Mouse (Mus musculus) limb, embryonic 13.5 days (tissue): ENCODE data around the gene Lrrfip2. TPM values are rescaled to one million over a fixed set of nuclear protein-coding genes. Genes with fewer than 3 reads are reported as not detected.

ENCODE experiments used
- ATAC-seq: fragments of 200-750 bp; cut with Nextera tagmentation; 2 replicates; pipeline ENCODE4 v1.8.0; 2017; ENCODE audit warnings: low read depth, moderate number of reproducible peaks, moderate TSS enrichment; ENCODE audit not compliant: low FRiP score
- H3K27ac ChIP-seq: fragments of 300-500 bp; sonication (generic); 2 replicates; pipeline ENCODE4 v1.5.1; 2015; ENCODE audit warnings: inconsistent platforms, mild to moderate bottlenecking, moderate library complexity
- H3K27me3 ChIP-seq: fragments of 300-500 bp; sonication (generic); 2 replicates; pipeline ENCODE4 v1.6.1; 2015; ENCODE audit warnings: mild to moderate bottlenecking, inconsistent platforms
- H3K36me3 ChIP-seq: fragments of 300-500 bp; sonication (generic); 2 replicates; pipeline ENCODE4 v1.6.1; 2015; ENCODE audit warnings: inconsistent platforms, mild to moderate bottlenecking, moderate library complexity
- H3K4me1 ChIP-seq: fragments of 300-500 bp; sonication (generic); 2 replicates; pipeline ENCODE4 v1.6.1; 2015; ENCODE audit warnings: inconsistent platforms
- H3K4me2 ChIP-seq: fragments of 300-500 bp; sonication (generic); replicated peaks from 2 replicates; pipeline ENCODE4 v1.6.1; 2015; ENCODE audit warnings: inconsistent platforms, mild to moderate bottlenecking, moderate library complexity
- H3K4me3 ChIP-seq: fragments of 300-500 bp; sonication (generic); 2 replicates; pipeline ENCODE4 v1.5.1; 2015; ENCODE audit warnings: moderate library complexity, mild to moderate bottlenecking, inconsistent platforms
- H3K9ac ChIP-seq: fragments of 300-500 bp; sonication (generic); 2 replicates; pipeline ENCODE4 v1.6.1; 2015; ENCODE audit warnings: mild to moderate bottlenecking, inconsistent platforms
- H3K9me3 ChIP-seq: fragments of 300-500 bp; sonication (generic); 2 replicates; pipeline ENCODE4 v1.6.1; 2016; ENCODE audit warnings: inconsistent platforms
- WGBS: fragments of 180-500 bp; shearing (Covaris S2); methylation state at CpG from one replicate; pipeline ENCODE4 v1.1.7; 2015; 5-methylcytosine and 5-hydroxymethylcytosine counted together
- polyA plus RNA-seq: library from polyadenylated mRNA; unstranded; fragments of >200 nt; fragmentation: Nextera tagmentation; extraction: Ambion mirVana; gene quantifications from 2 replicates; pipeline ENCODE4 v1.2.1, GENCODE M21; 2015

Gene Lrrfip2
- polyA plus RNA-seq, 1 experiment from 2014 or later: 37.2 TPM

DNA sequence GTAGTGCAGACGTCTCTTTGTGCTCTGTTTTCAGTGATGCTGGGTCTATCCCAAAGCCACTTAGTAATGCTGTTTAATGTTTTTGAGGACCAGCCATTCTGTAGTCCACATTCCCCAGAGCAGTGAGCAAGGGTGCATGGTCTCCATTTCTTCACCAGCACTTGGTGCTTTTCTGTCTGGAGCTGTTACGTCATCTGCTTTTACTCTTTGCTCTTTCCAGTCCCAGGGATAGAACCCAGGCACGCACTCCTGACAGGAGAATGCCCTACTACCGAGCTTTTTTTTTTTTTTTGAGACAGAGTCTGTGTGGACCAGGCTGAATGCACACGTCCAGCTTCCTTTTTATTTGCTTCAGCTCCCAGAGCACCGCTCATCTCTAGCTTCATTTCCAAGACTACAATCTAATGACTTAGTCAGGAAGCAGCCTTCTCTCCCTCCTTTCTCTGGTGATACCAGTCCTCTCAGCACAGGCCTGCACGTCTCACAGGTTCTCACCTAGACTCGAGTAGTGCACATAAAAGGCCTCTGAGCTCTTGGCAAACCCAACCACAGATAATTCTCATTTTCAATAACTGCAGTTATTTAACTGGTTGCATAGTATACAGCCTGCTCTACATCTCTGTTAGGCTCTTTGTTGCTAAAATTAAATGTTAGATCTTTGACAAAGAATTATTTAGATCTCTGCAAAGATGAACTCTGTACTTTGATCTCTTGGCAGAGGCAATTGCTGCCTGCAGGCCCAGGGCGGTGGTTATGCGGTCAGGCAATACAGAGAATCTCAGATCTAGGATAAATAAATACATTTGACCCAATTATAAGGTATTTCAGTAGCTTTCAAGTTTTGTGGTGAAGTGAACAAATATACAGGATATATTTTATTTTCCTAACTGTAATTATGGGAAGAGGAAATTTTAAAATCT lies 94.0 kb downstream of the Lrrfip2 start:
- no peak overlapping the region for H3K9ac ChIP-seq
- no peak overlapping the region for H3K4me3 ChIP-seq
- H3K4me2 ChIP-seq: no peak overlapping the region
- peaks cover 41% of the 10 kb centered on the region for H3K36me3 ChIP-seq
- H3K27me3 ChIP-seq: no peaks in the 10 kb centered on the region
- no peaks in the 10 kb centered on the region for H3K9me3 ChIP-seq
- WGBS: 68% methylated on average over 10 of the region's 10 CpGs
- no peak for ATAC-seq
- H3K27ac ChIP-seq: no peak overlapping the region
- H3K4me1 ChIP-seq: 0 out of 2 replicates have a peak, but pooled peaks cover 7% of the 10 kb centered on the region

DNA sequence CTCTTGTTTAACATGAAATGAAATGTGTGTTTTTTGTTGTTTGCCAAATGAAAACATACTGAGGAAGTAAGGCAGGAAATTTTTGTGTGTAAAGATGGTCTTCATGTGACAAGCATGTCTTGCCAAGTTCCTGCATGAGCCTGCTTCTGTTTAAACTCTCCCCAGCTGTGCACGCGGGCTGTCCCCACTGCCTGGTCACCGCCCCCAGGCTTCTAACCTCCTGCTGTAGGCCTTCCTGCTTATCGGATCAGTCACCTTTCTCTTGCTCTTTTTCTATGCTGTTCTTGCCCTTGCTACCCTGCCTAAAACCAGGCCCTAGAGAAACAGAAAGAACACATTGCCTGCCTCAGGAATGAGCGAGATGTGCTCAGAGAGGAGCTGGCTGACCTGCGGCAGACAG lies 96.1 kb downstream of the Lrrfip2 start:
- WGBS: 48% methylated on average over 6 of the region's 6 CpGs
- no peak for ATAC-seq

DNA sequence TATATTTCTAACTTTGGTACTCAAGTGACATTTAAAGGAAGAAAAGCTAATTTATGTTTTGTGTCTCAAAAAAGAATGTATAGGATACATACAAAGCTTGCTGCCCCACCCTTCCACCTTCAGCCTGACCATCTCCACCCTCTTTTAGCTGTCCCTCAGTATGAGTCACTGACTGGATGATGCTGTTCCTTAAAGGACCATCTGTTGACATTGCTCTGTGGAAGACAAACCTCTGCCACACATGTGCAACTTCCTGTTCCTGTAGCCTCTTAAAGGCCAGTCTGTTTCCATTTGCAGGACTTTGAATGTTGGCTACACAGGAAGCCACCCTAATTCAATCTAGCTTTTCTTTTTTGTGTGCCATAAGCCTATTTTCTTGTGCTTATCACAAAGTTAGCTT lies 99.0 kb downstream of the Lrrfip2 start:
- Histone ChIP-seq H3K9me3 (no peaks in the 10 kb centered on the region), H3K27ac (no peak overlapping the region), H3K9ac (no peak overlapping the region), H3K36me3 (peaks cover 61% of the 10 kb centered on the region), H3K27me3 (no peaks in the 10 kb centered on the region), H3K4me2 (no peak overlapping the region), H3K4me1 (0 out of 2 replicates have a peak, but pooled peaks cover 7% of the 10 kb centered on the region), H3K4me3 (no peak overlapping the region)
- ATAC-seq: no peak

More for the DNA sequence above, 96.1 kb downstream of the Lrrfip2 start:
- no peak overlapping the region for H3K4me3 ChIP-seq
- H3K27ac ChIP-seq: no peak overlapping the region
- H3K9ac ChIP-seq: no peak overlapping the region
- no peaks in the 10 kb centered on the region for H3K27me3 ChIP-seq
- no peak overlapping the region for H3K4me2 ChIP-seq
- no peaks in the 10 kb centered on the region for H3K9me3 ChIP-seq
- 0 out of 2 replicates have a peak, but pooled peaks cover 7% of the 10 kb centered on the region for H3K4me1 ChIP-seq
- H3K36me3 ChIP-seq: peaks cover 42% of the 10 kb centered on the region

DNA sequence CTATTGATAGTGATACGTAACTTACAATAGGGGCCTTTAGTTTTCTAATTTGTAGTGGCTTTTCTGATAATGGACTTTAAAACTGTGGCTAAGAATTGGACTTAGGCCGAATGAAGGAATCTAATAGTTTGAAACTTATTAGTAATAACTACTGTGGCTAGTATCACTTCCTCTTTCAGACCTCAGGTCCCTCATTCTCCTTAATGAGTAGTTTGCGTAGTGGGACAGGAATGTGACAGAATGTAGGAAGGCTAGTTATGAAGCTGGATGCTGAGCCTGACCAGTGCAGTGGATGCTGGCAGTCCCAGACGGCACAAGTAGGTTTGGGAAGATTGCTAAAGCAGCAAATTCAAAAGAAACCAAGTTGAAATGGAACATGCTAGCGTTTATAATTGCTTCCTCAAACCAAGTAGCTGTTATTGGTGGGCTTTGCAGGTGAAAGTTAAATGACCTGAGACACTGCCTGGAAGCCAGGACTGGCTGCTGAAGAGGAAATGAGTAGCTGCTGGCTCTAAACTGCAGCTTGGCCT lies 103.2 kb downstream of the Lrrfip2 start:
- H3K36me3 ChIP-seq: peaks cover 79% of the 10 kb centered on the region
- no peak overlapping the region for H3K4me2 ChIP-seq

DNA sequence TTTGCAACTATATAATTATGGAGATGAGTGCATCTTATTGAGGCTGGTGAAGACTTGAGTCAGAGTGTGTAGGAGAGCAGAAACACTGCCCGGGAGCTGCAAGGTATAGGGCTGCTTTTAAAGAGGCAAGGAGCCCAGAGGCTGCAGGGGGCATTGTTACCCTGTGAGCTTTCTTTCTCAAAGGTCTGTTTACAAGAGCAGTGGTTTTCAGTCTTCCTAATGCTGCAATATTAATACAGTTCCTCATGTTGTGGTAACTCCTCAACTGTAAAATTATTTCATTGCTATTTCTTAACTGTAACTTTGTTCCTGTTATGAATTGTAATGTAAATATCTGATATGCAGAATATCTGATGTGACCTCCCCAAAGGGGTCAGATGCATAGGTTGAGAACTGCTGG lies 104.2 kb downstream of the Lrrfip2 start:
- H3K4me2 ChIP-seq: no peak overlapping the region
- no peak overlapping the region for H3K27ac ChIP-seq
- H3K9ac ChIP-seq: no peak overlapping the region
- no peaks in the 10 kb centered on the region for H3K9me3 ChIP-seq
- no peaks in the 10 kb centered on the region for H3K27me3 ChIP-seq
- H3K4me3 ChIP-seq: no peak overlapping the region
- WGBS: 78% methylated on average over 1 of the region's 1 CpGs
- peaks cover 80% of the 10 kb centered on the region for H3K36me3 ChIP-seq
- ATAC-seq: no peak
- peaks cover 11% of the 10 kb centered on the region for H3K4me1 ChIP-seq

More for the DNA sequence above, 103.2 kb downstream of the Lrrfip2 start:
- Histone ChIP-seq H3K27ac (no peak overlapping the region), H3K27me3 (no peaks in the 10 kb centered on the region), H3K4me3 (no peak overlapping the region), H3K9me3 (no peaks in the 10 kb centered on the region), H3K4me1 (peaks cover 11% of the 10 kb centered on the region), H3K9ac (no peak overlapping the region)
- ATAC-seq: no peak
- 89% methylated on average over 5 of the region's 5 CpGs for WGBS

DNA sequence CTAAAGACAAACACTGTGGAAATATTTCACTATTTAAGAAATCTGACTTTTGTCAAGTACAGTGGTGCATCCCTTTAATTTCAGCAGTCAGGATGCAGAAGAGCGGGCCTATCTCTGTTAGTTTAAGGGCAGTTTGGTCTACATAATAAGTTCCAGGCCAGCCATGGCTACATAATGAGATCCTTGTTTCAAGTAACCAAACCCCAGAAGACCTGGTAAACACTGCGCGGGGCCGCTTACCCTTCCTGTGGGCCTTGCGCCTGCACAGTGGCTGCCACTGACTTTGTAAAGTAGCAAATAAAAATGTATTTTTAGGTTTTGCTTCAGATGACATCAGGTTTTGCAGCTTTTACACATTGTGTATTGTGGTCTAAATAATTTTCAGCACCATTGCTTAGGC lies 106.0 kb downstream of the Lrrfip2 start:
- Histone ChIP-seq H3K27ac (no peak overlapping the region), H3K4me2 (no peak overlapping the region), H3K9me3 (no peaks in the 10 kb centered on the region), H3K4me1 (peaks cover 11% of the 10 kb centered on the region), H3K36me3 (peaks cover 83% of the 10 kb centered on the region), H3K27me3 (no peaks in the 10 kb centered on the region), H3K4me3 (no peak overlapping the region), H3K9ac (no peak overlapping the region)
- 58% methylated on average over 5 of the region's 5 CpGs for WGBS
- ATAC-seq: no peak

DNA sequence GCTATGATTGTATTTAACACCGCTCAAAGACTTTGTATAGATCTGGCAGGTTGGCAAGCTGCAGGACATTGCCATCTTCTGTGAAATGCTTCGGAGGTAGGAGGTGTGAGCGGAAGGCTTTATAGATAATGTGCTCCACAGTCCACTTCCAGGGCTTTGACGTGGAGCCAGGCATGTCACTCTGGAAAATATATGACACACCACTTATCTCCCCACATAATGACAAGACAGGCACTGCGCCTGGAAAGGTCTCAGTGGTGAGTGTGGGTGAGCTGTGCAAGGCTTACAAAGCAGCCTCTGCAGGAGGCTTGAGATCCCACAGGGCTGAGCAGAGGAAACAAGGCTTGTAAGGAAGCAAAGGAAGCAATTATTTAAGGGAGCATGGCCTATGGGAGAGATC lies 111.1 kb downstream of the Lrrfip2 start:
- no peak for ATAC-seq
- Histone ChIP-seq H3K4me1 (peaks cover 6% of the 10 kb centered on the region), H3K4me3 (no peak overlapping the region), H3K27ac (no peak overlapping the region), H3K36me3 (peaks cover 86% of the 10 kb centered on the region), H3K27me3 (no peaks in the 10 kb centered on the region), H3K4me2 (no peak overlapping the region), H3K9me3 (no peaks in the 10 kb centered on the region), H3K9ac (no peak overlapping the region)
- WGBS: 77% methylated on average over 5 of the region's 5 CpGs

DNA sequence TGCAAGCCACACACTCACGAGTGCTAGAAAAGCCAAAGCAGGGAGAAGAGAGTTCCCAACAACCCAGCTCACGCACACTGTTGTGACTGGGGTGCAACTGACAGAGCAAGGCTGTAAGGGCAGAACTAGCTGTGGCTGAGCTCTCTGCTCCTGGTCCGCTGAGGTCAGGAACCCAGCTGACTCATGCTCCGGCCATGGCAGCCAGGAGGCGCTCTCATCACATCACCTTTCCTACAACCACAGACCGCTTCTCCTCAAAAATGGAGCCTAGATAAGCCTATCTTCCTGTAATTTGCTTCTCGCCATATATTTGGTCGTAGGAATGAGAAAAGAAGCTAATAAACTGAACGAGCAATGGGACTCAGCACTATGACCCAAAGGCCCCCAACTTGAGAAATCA lies 117.3 kb downstream of the Lrrfip2 start:
- H3K9ac ChIP-seq: no peak overlapping the region

DNA sequence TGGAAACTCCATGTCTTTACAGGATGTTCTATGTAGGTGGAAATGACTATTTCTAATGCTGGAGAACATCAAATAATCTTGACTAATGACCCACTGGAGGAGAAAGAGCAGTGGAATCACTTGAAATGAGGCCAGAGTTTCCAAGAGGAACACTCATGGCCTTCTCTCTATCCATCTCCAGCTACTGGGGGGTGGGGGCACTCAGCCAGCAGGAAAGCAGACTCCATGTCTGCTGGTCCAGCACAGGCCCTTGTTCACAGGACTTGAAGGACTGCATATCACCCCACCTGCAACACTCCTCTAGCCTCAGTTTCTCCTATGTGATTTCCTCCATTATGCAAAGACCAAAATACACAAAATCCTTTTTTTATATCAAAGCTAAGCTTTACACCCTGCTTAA lies 120.3 kb downstream of the Lrrfip2 start:
- Histone ChIP-seq H3K9me3 (no peaks in the 10 kb centered on the region), H3K27me3 (no peaks in the 10 kb centered on the region), H3K4me2 (no peak overlapping the region), H3K36me3 (peaks cover 88% of the 10 kb centered on the region), H3K4me1 (no peaks in the 10 kb centered on the region), H3K4me3 (no peak overlapping the region), H3K9ac (no peak overlapping the region), H3K27ac (no peak overlapping the region)
- no peak for ATAC-seq

More for the DNA sequence above, 117.3 kb downstream of the Lrrfip2 start:
- Histone ChIP-seq H3K9me3 (no peaks in the 10 kb centered on the region), H3K27me3 (no peaks in the 10 kb centered on the region), H3K4me3 (no peak overlapping the region), H3K4me1 (no peaks in the 10 kb centered on the region), H3K27ac (no peak overlapping the region), H3K4me2 (no peak overlapping the region), H3K36me3 (peaks cover 87% of the 10 kb centered on the region)
- WGBS: 89% methylated on average over 9 of the region's 9 CpGs
- ATAC-seq: no peak

DNA sequence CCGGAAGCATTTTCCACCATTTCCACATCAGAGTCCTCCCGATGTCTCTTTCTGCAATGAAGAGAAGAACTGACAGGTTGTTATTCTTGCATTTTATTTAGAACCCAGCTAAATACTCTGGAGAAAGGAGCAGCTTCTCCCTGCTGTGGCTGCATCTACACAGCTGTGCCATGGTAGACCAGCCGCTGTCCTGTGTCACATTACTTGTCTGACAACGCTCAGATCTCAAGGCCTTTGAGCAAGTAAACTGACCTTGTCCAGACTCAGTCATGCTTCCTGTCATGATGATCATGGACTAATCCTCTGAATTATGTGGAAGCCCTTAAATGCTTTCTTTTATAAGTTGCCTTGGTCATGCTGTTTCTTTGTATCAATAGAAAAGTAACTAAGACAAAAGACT lies 122.4 kb downstream of the Lrrfip2 start:
- H3K27me3 ChIP-seq: no peaks in the 10 kb centered on the region
- no peaks in the 10 kb centered on the region for H3K4me1 ChIP-seq
- ATAC-seq: no peak
- H3K4me3 ChIP-seq: no peak overlapping the region
- no peak overlapping the region for H3K4me2 ChIP-seq
- no peak overlapping the region for H3K9ac ChIP-seq
- no peaks in the 10 kb centered on the region for H3K9me3 ChIP-seq
- H3K36me3 ChIP-seq: peaks cover 82% of the 10 kb centered on the region
- WGBS: 89% methylated on average over 4 of the region's 4 CpGs
- no peak overlapping the region for H3K27ac ChIP-seq

DNA sequence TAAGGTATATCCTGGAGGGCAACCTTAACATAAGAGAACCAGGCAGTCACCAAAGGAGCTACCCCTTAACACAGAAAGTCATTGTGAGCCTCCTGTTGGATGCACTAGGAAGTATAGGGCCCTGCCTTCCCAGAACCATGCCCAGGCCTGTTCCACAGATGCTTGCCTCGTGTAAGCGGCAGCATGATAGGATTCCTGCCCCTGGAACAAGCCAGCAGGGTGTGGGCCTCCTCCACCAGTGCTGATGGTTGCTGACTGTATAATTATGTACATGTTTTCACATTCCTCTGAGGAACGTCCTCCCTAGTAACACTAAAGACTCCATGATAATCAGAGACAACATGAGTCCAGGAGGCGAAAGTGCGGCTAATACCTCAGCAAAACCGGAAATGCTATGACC lies 126.0 kb downstream of the Lrrfip2 start:
- H3K36me3 ChIP-seq: peaks cover 68% of the 10 kb centered on the region
- no peak overlapping the region for H3K4me2 ChIP-seq
- H3K9me3 ChIP-seq: no peaks in the 10 kb centered on the region
- no peak overlapping the region for H3K9ac ChIP-seq
- ATAC-seq: no peak
- no peak overlapping the region for H3K27ac ChIP-seq
- H3K4me1 ChIP-seq: no peaks in the 10 kb centered on the region
- no peak overlapping the region for H3K4me3 ChIP-seq
- WGBS: 82% methylated on average over 6 of the region's 6 CpGs
- no peaks in the 10 kb centered on the region for H3K27me3 ChIP-seq

DNA sequence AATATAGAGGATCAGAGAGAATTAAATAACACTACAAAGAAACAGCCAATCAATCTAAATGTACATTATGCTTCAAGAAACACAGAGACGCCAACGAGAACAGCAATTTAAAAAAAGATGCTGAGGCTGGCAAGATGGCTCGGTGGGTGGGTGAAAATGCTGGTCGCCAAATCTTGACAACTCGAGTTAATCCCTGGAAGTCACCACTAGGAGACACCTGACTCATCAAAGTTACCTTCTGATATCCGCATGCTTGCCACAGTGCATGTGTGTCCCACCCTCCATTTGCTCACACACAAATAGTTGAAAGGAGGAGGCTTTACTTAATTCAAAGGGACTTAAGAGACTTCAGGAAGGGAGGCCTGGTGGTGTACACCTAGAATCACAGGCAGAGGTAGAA lies 128.2 kb downstream of the Lrrfip2 start:
- no peak overlapping the region for H3K4me3 ChIP-seq
- H3K9ac ChIP-seq: no peak overlapping the region
- H3K4me1 ChIP-seq: no peaks in the 10 kb centered on the region
- ATAC-seq: no peak
- WGBS: 81% methylated on average over 6 of the region's 6 CpGs
- no peak overlapping the region for H3K27ac ChIP-seq
- H3K9me3 ChIP-seq: no peaks in the 10 kb centered on the region
- H3K4me2 ChIP-seq: no peak overlapping the region
- H3K36me3 ChIP-seq: peaks cover 68% of the 10 kb centered on the region
- H3K27me3 ChIP-seq: no peaks in the 10 kb centered on the region
